Mouse (Mus musculus): ENCODE data around the gene Ccdc185.

The Ccdc185 gene

DNA sequence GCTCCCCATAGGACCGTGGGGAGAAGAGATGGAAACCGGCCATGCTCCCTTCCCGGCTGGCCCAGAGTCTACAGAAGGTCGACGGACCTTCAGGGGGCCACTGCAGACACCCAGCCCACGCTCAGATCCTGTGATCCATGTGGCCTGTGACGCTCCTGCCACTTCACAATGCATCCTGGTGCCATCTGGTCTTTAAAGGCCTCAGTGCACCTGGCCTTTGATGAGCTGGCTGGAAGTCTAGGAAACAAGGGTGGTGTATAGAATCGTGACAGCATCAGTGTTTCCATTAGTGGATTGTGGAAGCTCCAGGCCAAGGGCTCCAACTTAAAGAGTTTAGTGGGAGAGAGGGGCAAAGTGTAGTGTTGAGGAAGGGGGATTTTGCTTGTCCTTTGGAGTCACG lies at the start of gene Ccdc185:
Ccdc185 (minus strand) TSS at position 101 of the 400 bp plus-strand sequence.
- DNase-seq (ENCODE audit: low read depth, low spot score), result no peak

DNA sequence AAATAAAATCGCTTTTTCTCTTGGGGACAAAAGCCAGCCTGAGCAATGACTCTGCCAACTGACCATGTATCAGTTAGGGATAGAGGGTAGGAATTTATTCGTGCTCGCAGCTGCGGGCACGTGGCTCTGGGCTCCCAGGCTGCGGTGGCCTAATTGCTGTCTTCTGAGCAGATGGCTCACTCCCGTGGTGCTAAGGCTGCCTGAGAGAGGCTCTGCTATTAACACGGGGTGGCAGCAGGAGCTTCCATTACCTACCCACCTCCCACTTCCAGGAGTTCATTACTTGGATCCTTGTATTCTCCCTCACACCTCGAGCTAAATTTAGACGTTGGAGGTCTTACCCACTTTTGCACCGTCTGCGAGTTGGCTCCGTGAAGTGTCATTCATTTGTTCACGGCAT lies 48.1 kb upstream of the Ccdc185 start:
- DNase-seq (ENCODE audit: low read depth, low spot score), result no peak

DNA sequence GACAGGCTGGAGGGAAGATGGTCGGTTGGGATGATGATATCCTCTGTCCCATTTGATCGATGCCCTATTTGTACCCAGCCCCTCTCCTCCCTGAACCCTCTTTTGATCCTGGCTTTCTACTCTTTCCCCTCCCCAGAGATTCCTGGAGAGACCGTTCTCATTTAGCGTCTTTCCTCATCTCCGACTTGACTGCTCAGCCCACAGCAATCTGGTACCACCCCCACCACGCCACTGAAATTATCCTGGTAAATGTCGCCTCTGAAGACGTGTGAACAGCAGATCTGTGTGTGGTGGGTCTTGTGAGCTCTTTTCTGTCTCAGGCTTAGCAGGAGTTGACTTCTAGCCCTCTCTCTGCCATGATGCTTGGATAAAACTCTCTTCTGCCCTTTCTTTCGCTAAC lies 45.6 kb upstream of the Ccdc185 start:
- no peak for DNase-seq (ENCODE audit: low read depth, low spot score)

DNA sequence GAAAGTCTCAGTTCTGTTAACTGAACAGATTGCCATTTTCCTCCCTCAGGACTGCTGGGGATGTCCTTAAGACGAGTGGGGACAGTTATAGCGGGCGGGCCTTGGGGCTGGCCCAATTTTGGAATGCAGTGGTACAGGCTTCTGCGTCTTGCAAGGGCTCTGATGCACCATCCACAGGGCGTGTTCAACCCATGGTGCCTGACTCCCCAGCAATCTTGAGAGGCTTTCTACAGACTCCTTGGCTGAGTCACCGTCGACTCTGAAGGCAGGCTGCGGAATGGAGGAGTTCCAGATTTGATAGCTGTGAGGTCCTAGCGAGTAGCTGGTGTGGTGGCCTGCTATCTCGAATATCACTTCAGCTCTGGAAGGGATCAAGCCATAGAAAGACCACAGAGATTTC lies 45.2 kb upstream of the Ccdc185 start:
- DNase-seq (ENCODE audit: low read depth, low spot score), result no peak

DNA sequence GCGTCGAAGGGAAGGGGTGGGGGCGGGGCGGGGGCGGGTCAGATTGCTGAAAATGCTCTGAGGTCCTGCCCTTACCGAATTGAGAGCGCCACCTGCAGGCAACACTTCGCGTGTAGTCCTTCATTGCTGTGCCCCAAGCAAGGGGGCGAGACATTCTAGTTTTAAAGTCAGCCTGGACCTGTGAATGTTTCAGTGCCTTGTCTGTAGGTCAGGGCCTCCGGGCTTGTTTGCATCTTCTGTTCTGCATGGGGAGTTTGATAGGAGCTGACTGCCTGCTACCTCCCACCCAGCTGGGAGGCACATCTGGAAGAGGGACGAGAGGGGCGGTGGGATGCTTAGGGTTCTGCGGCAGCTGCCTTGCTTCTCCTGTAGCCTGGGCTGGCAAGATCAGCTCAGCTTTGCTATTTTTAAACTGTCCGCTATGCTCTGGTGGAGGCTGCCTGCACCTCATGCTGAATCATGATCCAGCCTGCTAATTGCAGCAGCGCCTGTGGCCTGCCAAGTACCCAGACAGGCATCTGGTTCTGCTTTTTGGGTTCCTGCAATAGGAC lies 43.6 kb upstream of the Ccdc185 start:
- DNase-seq (ENCODE audit: low read depth, low spot score), result no peak

DNA sequence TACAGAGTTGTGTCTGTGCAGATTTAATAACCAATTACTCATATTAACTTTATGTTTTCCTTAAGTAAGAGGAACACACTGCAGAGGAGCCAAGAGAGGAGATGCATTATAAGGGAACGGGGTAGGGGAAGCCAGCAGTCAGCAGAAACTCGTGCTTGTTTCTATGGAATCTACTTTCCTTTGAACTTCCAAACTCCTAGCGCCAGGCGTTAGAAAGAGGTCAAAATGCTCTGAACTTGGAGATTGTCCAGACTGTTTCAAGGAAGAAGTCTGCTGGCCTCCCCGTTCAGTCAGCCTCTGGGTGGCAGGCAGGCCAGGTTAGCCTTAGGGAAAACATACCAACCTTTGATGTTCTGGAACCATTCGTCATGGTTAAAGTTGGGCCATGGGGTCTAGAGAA lies 39.9 kb upstream of the Ccdc185 start:
- DNase-seq (ENCODE audit: low read depth, low spot score), result no peak

DNA sequence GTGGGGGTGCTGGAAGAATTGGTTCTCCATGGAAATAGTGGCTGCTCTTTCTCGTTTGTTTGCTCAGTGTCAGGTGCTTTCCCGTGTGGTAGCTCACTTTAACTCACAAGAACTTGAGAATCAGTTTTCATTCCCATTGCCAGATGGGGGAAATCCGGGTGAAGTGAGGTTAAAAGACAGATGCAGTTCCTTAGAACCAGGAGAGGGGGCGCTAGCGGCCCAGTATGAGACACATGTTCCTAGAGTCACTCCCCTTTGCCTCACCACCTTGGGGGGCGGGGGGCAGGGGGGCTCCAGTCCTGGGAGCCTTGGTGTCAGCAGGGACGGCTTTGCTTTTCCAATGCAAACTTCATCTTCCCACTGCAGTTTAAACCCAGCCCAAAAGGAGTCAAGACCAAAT lies 38.0 kb upstream of the Ccdc185 start:
- no peak for DNase-seq (ENCODE audit: low read depth, low spot score)

DNA sequence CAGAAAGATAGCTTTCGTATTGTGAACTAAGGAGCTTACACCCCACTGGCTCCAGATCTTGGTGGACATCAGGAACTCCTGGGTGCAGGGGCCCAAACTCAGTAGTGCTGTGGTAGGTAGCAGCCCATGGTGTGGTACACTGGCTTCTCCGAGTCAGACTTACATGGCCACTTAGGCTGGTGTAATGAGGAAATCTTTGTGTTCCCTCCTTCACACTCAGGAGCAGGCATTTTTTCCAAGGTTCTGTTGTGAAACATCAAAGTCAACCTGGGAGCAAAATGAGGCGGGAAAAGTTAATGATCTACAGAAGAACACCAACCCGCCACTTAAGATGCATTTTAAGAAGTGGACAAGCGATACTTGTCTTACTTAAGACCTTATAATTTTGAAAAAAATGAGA lies 36.5 kb upstream of the Ccdc185 start:
- no peak for DNase-seq (ENCODE audit: low read depth, low spot score)

DNA sequence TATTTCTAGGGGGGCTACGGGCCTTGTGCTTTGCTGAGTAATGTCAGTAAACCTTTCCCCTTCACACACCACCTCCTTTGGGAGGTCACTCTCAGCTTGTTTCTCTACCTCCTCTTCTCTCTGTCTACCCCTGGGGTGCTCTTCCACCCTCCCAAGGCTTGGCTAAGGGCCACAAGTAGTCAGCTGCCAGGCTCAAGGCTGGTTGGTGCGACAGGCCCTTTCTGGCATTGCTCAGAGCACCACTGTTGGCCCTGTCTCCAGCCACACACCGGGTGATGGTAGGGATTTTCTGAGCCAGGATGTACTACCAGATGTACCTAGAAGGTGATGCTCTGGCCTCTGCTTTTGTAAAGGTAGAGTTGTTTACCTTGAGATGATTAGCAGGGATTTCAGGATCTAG lies 35.8 kb upstream of the Ccdc185 start:
- no peak for DNase-seq (ENCODE audit: low read depth, low spot score)

DNA sequence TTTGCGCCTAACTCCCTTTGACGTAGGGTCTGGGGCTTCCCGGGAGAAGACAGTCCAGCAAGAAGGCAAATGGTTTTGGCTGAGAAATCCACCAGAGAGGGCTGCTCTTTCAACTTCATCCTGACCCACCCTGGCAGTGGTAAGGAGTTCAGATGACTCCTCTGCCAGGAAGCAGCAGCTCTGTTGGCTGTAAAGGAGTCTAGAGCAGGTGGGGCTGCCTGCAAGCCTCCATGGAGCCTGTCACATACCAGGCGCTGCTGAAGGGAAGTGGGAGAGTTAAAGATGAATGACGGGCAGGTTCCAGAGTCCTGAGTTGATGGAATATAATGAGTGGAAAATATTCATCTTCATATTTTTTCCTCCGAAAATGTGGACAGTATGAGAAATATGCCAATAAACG lies 34.8 kb upstream of the Ccdc185 start:
- no peak for DNase-seq (ENCODE audit: low read depth, low spot score)

DNA sequence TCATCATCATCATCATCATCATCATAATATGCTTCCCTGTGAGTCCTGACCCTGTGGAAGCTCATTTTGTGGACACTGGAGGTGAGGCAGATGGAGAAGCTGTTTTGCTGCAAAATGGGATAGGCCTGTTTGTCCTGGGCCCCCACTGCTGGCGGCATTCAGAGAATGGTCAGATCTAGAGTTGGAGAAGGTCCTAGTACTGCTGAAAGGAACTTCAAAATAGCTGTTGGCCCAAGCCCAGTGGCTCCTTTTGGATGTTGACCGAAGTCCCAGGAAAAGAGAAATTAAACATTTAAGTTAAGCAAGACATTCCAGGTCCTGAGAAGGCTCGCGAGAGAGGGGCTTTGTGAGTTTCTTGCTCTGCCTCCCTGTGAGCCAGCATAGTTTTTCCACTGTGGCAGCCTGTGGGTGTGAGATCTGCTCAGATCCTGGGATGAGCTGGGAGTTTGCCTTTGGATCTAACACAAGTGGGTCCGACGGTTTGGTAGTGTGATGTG lies 30.1 kb upstream of the Ccdc185 start:
- no peak for DNase-seq (ENCODE audit: low read depth, low spot score)

DNA sequence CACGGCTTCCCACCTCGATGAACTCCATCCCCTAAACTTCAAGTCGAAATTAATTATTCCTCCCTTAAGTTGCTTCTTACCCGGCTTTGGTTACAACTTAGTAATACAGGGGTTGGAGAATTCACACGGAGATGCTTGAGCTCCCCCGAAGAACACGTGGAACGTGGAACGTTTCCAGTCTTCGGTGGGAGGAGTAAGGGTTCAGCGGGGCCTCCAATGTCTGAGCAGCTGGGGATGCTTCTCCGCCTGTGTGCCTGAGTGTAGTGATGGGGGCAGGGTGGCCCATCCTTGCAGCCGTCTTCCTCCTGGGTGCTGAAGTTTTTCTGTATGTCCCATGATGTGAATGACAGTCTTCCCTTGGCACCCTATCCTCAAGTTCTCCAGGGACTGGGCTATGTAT lies 29.2 kb upstream of the Ccdc185 start:
- no peak for DNase-seq (ENCODE audit: low read depth, low spot score)

DNA sequence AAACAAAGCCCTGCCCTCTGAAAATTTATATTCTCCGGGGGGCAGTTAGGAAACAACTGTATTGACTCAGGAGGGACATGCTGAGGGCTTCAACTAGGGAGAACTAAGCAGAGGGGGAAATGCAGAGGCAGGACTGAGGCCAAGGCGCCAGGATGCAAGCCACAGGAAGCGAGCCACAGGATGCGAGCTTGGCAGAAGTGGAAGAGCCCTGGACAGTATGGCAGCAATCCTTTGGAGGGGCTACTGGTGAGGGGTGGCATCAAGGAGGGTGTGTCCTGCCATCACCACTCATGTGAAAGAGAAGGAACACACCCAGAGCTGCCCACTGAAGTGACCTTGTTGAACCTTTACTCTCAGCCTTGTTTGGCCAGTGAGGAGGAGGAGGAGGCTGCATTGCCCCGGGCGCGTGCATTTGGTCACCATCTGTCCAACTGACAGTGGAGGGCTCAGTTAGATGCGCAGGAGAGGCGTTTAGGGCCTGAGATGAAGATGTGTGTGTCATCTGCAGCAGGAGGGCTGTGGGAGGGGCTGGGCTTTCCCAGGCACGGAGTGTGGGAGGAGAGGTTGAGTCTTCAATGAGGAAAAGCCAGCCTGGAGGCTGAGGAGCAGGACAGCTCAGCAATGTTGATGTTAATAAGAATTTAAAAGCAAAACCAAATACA lies 27.9 kb upstream of the Ccdc185 start:
- DNase-seq (ENCODE audit: low read depth, low spot score), result no peak

DNA sequence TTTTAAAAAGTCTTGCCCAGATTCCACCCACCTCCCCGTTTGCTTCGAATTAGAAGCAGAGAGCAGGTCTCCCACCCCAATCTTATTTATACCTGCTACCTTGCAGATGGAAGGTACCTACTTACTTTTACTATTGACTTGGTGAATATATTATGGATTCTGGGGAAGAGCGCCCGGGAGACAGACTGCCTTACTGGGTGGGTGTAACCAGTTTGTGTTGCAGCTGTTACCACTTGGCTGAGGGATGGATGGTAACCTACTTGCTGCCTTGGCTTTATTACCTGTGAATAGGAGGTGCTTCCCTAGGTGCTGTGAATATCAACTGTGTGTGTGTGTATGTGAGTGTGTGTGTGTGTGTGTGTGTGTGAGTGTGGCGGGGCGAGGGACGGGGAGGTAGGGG lies 26.6 kb upstream of the Ccdc185 start:
- DNase-seq (ENCODE audit: low read depth, low spot score), result no peak

DNA sequence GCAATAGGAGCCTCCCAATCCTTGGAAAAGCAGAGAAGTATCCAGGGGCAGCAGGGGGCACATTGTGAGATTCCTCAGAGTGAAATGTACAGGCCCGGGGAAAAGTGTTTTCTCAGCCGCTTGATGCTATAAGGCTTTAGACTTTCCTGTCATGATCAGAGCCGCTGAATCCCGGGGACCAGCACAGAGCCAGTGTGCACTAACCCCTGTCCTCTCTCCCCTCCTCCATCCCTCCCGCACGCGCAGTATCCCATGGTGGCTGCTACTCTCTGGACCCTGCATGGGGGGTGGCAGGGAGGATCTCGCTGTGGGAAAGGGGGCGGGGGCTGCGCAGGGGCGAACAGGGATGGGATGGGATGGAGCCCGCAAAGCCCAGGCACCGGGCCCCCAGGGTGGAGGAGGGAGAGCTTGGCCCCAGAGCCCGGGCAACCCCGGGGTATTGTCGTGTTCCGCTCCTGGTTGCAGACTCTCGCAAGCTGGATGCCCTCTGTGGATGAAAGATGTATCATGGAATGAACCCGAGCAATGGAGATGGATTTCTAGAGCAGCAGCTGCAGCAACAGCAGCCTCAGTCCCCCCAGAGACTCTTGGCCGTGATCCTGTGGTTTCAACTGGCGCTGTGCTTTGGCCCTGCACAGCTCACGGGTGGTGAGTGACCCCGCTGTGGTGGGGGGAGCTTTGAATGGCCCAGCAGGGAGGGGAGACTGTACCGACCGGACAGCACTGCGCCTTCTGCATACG lies 15.7 kb upstream of the Ccdc185 start:
- DNase-seq (ENCODE audit: low read depth, low spot score), result no peak

DNA sequence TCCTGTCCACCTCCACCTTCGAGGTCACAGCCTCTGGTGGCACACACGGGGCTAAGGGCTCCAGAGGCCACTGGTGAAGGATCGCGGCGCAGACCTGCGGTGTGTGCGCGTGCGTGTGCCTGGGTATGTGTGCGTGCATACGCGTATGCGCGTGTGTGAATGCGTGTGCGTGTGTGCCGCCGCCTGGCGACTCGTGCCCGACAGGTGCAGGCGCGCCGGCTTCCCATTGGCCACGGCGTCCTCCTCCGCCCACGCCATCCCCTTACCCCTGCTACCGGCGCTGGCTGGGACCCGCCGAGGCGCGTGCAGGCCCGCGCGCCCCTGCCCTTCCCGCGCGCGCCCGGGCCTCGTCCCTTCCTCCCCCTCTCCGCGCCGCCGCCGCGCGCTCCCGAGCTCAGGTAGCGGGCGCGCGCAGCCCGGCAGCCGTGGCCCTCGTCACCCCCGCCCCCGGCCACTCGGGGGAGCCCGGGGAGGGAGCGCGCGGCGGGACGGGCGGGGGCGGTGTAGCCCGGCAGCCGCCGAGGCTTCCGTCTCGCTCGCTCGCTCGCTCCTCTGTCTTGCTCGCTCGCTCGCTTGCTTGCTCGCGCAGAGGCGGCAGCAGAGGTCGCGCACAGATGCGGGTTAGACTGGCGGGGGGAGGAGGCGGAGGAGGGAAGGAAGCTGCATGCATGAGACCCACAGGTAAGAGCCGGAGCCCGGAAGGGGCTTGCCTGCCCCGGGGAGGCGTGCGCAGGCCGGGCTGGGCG lies 14.9 kb upstream of the Ccdc185 start, which contains the start of gene Susd4:
Susd4 (plus strand) TSS at position 145 of the 746 bp plus-strand sequence.
- no peak for DNase-seq (ENCODE audit: low read depth, low spot score)

DNA sequence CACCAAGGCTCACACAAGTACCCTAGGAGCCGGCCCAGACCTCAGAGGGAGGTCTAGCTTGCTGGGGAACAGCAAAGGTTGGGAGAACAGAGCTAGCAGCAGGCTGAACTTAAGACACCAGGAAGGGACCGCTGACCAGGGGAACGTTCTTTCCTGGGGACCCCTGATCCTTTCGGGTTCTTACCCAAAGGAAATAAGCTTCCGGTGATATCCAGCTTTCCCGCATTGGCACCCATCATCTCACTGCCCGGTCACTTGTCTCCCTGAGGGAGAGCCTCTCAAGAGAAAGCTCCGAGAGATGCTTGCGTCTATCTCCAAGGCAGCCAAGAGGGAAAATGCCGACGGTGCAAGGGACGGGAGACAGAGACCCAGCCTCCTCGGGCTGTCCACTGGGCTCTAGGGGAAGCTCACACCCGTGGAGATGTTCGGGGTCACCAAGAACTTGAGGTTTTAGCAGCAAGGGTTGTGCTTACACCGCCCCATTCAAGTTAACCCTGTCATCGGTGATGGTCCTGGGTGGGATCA lies 14.3 kb upstream of the Ccdc185 start:
- DNase-seq (ENCODE audit: low read depth, low spot score), result no peak

DNA sequence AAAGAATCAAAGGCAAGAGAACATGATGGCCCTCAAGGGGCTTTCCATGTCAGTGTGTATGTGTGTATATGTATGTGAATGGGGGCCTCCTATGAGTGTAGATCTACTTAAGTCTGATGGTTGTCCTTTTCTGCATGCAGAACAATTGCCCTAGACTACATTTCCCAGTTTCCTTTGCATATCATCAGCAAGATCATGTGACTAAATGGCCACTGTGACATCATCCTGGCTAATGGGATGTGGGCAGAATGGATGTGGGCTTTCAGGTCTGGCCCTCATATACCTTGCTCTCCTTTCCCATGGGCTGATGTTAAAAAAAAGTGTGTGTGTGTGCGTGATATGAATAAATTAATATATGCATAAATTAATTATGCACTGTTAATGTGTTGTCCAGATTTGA lies 9.8 kb upstream of the Ccdc185 start:
- DNase-seq (ENCODE audit: low read depth, low spot score), result no peak

DNA sequence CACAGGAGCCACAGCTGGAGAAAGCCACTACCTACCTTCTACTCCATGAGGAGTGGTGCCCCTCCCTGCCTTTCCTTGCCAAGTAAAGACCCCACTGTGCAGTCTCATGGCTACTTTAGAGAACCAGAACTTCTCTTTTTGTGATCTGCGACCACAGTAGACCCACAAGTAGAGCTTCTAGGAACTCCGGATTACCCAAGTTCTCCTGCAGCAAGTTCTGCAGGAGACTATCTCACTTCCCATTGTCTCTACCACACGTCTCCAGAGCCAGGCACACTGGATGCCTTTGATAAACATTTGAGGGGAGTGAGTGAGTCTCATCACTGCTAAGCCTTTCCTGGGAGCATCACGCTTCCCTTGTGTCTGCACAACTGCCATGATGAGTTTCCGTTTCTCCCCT lies 5.9 kb upstream of the Ccdc185 start:
- no peak for DNase-seq (ENCODE audit: low read depth, low spot score)

DNA sequence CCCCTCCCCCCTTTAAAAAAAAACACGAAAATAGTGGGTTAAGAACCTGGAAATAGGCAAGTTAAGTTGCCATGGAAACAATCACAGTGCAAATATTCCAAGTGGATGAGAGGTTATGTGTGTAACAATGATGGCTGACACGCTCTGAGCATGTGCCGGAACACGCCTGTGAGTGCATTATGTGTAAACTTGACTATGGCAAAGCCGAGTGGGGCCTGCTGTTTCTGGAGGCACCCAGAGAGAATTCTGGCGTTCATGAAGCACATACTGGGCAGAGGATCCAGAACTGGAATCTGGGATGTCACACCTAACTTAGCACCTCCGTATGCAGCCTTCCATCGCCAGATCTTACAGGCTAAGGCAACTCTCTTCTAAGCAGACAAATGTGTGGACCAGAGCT lies 4.7 kb upstream of the Ccdc185 start:
- no peak for DNase-seq (ENCODE audit: low read depth, low spot score)

DNA sequence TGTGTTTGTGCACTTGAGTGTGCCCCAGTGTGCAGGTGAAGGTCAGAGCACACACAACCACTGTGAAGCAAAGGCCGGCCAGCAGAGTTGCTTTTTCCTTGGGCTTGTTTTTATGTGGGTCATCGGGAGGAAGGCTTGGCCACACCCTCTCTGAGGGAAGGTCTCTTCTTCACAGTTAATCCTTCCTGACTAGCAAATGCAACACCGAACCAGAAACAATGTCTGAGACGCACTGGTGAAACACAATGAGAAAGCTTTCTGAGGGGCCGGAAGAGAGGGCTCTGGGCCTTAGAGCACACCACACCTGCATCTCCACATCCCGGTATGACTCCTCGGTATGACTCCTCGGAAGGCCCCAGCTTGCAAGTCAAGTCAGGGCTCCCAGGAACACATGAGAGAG lies 2.3 kb upstream of the Ccdc185 start:
- DNase-seq (ENCODE audit: low read depth, low spot score), result no peak

DNA sequence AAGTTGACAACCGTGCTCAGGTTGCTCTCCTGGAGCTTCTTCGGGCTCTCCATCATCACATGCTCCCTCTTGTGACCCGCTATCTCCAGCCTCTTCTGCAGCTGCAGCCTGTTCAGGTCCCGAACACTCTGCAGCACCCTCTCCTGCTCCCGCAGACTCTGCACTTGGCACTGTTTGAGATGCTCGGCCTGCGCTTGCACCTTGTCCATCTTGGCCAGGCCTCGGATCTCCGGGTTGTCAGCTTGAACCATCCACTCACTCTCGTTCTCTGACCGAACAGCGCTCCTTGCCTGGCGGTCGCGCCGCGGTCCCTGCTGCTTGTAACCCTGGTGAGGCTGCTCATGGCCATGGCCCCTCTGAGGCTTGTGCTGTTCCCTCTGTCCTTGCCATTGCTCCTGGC lies 1.1 kb downstream of the Ccdc185 start:
- no peak for DNase-seq (ENCODE audit: low read depth, low spot score)
